Mouse (Mus musculus): ENCODE results near the gene Clybl. TPM values are rescaled to one million over a fixed set of nuclear protein-coding genes. Genes with fewer than 3 reads are reported as not detected.

Clybl gene
- total and polyA plus RNA-seq, 3 experiments: 16.5 to 25.7 (median 18.7) TPM

GRCm38 (mm10) chr14:122336957-122337356 is 155.5 kb downstream of the Clybl start:
- H3K9ac ChIP-seq (ENCODE audit: insufficient read depth, low read depth): no peak overlapping the region
- dilution Hi-C loops (cut with MboI; ENCODE audit: extremely low pct_ligation_motif_present, extremely low pct_unique_long_range_greater_than_20kb, low sequenced_read_pairs) (no loop called here), in situ Hi-C loops (cut with MboI; ENCODE audit: low pct_ligation_motif_present, low pct_unique_long_range_greater_than_20kb, low sequenced_read_pairs) (no loop called here)
- DNase-seq (ENCODE audit: extremely low read depth): no peak
- H3K4me2 ChIP-seq (ENCODE audit: insufficient read depth, low read depth, poor library complexity, severe bottlenecking): no peak overlapping the region
- no peaks in the 10 kb centered on the region for H3K9me3 ChIP-seq (replicated peaks; ENCODE audit: low read length)
- H3K4me3 ChIP-seq (replicated peaks in 1 of 3; ENCODE audit: low read depth in 2 of 3, low read length in 2 of 3, poor library complexity in 1 of 3): no peak overlapping the region
- H3K4me1 ChIP-seq (ENCODE audit: control insufficient read depth in 1 of 2, insufficient read depth in 2 of 2): peaks cover 3 to 9% of the 10 kb centered on the region in 2 experiments; a peak in 3 of 4 replicates
- no peaks in the 10 kb centered on the region for H3K79me2 ChIP-seq (replicated peaks; ENCODE audit: control insufficient read depth, extremely low read depth, insufficient read depth, poor library complexity, severe bottlenecking)
- no peaks in the 10 kb centered on the region for H3K27me3 ChIP-seq (replicated peaks)
- TF ChIP-seq USF2 (conservative IDR thresholded peaks at IDR 0.05; ENCODE audit: low read depth, low read length) (no peak), MXI1 (IDR thresholded peaks at IDR 0.05; ENCODE audit: low read depth, low read length) (no peak), USF1 (IDR thresholded peaks at IDR 0.05; ENCODE audit: low read depth, low read length) (no peak), IRF4 (IDR thresholded peaks at IDR 0.05; ENCODE audit: low read depth, low read length) (no peak), ZNF384 (IDR thresholded peaks at IDR 0.05; ENCODE audit: low read depth, low read length) (no peak), MYC (IDR thresholded peaks at IDR 0.05; ENCODE audit: low read depth, low read length) (no peak), KAT2A (IDR thresholded peaks at IDR 0.05; ENCODE audit: insufficient replicate concordance, low read length) (no peak), NRF1 (IDR thresholded peaks at IDR 0.05; ENCODE audit: low read depth, low read length) (no peak), TBP (conservative IDR thresholded peaks at IDR 0.05; ENCODE audit: low read depth, low read length) (no peak)
- H3K36me3 ChIP-seq (replicated peaks in 1 of 2; ENCODE audit: control insufficient read depth in 1 of 2, insufficient read depth in 1 of 2, low read length in 1 of 2): no peaks in the 10 kb centered on the region
- no peak overlapping the region for H3K27ac ChIP-seq (ENCODE audit: insufficient read depth, low read depth)

GRCm38 (mm10) chr14:122338784-122339183 is 157.3 kb downstream of the Clybl start:
- Histone ChIP-seq H3K4me1 (ENCODE audit: control insufficient read depth in 1 of 2, insufficient read depth in 2 of 2) (peaks cover 0 to 5% of the 10 kb centered on the region in 2 experiments; a peak in 1 of 4 replicates), H3K4me2 (ENCODE audit: insufficient read depth, low read depth, poor library complexity, severe bottlenecking) (no peak overlapping the region), H3K4me3 (replicated peaks in 1 of 3; ENCODE audit: low read depth in 2 of 3, low read length in 2 of 3, poor library complexity in 1 of 3) (no peak overlapping the region), H3K9me3 (replicated peaks; ENCODE audit: low read length) (no peaks in the 10 kb centered on the region), H3K36me3 (replicated peaks in 1 of 2; ENCODE audit: control insufficient read depth in 1 of 2, insufficient read depth in 1 of 2, low read length in 1 of 2) (no peaks in the 10 kb centered on the region), H3K9ac (ENCODE audit: insufficient read depth, low read depth) (no peak overlapping the region), H3K27ac (ENCODE audit: insufficient read depth, low read depth) (no peak overlapping the region), H3K79me2 (replicated peaks; ENCODE audit: control insufficient read depth, extremely low read depth, insufficient read depth, poor library complexity, severe bottlenecking) (no peaks in the 10 kb centered on the region), H3K27me3 (replicated peaks) (no peaks in the 10 kb centered on the region)
- in situ Hi-C loops (cut with MboI; ENCODE audit: low pct_ligation_motif_present, low pct_unique_long_range_greater_than_20kb, low sequenced_read_pairs) (no loop called here), dilution Hi-C loops (cut with MboI; ENCODE audit: extremely low pct_ligation_motif_present, extremely low pct_unique_long_range_greater_than_20kb, low sequenced_read_pairs) (no loop called here)
- DNase-seq (ENCODE audit: extremely low read depth): no peak
- TF ChIP-seq IRF4 (IDR thresholded peaks at IDR 0.05; ENCODE audit: low read depth, low read length) (no peak), MAX (IDR thresholded peaks at IDR 0.05; ENCODE audit: low read length) (no peak), NRF1 (IDR thresholded peaks at IDR 0.05; ENCODE audit: low read depth, low read length) (no peak), CHD1 (IDR thresholded peaks at IDR 0.05; ENCODE audit: low read depth, low read length) (no peak), MAZ (IDR thresholded peaks at IDR 0.05; ENCODE audit: low read depth, low read length) (no peak), MYC (IDR thresholded peaks at IDR 0.05; ENCODE audit: low read depth, low read length) (no peak), RCOR1 (conservative IDR thresholded peaks at IDR 0.05; ENCODE audit: low read depth, low read length) (no peak), SIN3A (IDR thresholded peaks at IDR 0.05; ENCODE audit: low read length) (no peak)

Measured in CH12.LX (cell line).